Mouse (Mus musculus) midbrain, embryonic 11.5 days (tissue): ENCODE results near the gene Sav1. TPM values are rescaled to one million over a fixed set of nuclear protein-coding genes. Genes with fewer than 3 reads are reported as not detected.

Experiments
- polyA plus RNA-seq: library from polyadenylated mRNA; unstranded; fragments of >200 nt; fragmentation: Nextera tagmentation; extraction: Ambion mirVana; gene quantifications from 2 replicates; pipeline ENCODE4 v1.2.1, GENCODE M21; 2014

The Sav1 gene
- polyA plus RNA-seq, 1 experiment from 2014 or later: 8.0 TPM

Other genes starting within 250 kb of the Sav1 start
- gene Cdkl1, start 195.7 kb downstream of the Sav1 start, polyA plus RNA-seq: 0.50 and 0.64 TPM in 2 replicates
- gene Atl1, start 94.4 kb downstream of the Sav1 start, polyA plus RNA-seq: 57.4 and 63.1 TPM in 2 replicates
- 27.7 and 32.8 TPM in 2 replicates for gene Map4k5, start 93.8 kb downstream of the Sav1 start, polyA plus RNA-seq
- 10.0 and 11.1 TPM in 2 replicates for gene Nin, start 126.7 kb upstream of the Sav1 start, polyA plus RNA-seq
- 0.07 TPM in 1 of 2 replicates, not detected in the other for gene Abhd12b, start 167.1 kb upstream of the Sav1 start, polyA plus RNA-seq
- gene Pygl, start 244.5 kb upstream of the Sav1 start, polyA plus RNA-seq: 7.6 and 8.0 TPM in 2 replicates